In genomic region chr7:141460001-141460390, GRCm38 (mm10) we compare ENCODE assay signal across 18 mouse cellular contexts. TPM values are rescaled to one million over a fixed set of nuclear protein-coding genes. Genes with fewer than 3 reads are reported as not detected.
DNase-seq lines count a peak whose midpoint lies in the region; TF ChIP-seq lines count a peak whose summit lies in the region.
"Had no signal": no experiment of that assay in that cellular context is flagged by ENCODE, and none has a peak within 500 bp of the region (broad histone marks: within the 10 kb centered on the region; RNA-seq: fewer than 3 reads in every experiment).

No protein-coding gene starts in this region.

- peaks cover 69% of the 10 kb centered on the region for H3K27me3 ChIP-seq in E14TG2a.4 (ENCODE audit: insufficient read depth, low read length)

- peaks cover 89% of the 10 kb centered on the region for H3K4me1 ChIP-seq in E14TG2a.4 (replicated peaks; ENCODE audit: low read depth, low read length)

- no peaks in the 10 kb centered on the region for H3K9me3 ChIP-seq in E14TG2a.4 (ENCODE audit: low read length)
- H3K9me3 ChIP-seq: forebrain, embryonic 15.5 days; heart, embryonic 13.5 days; limb, embryonic 12.5 days; midbrain, embryonic 13.5 days had no signal

- intact Hi-C loops in gastrocnemius, adult 2 months (cut with DNase I), result no loop called here
- intact Hi-C loops in gastrocnemius, postnatal 36 days (cut with DNase I), result no loop called here

- peak; percentile 2 for DNase-seq in adrenal gland, adult 2 months
- no peak for DNase-seq in adrenal gland, postnatal 4 days (ENCODE audit: low spot score in 2 of 2)
- peak; percentile 69 for DNase-seq in gastrocnemius, adult 2 months
- DNase-seq in gastrocnemius, postnatal 36 days, result no peak
- DNase-seq in kidney, postnatal 4 days, result peak; percentile 52 to 60
- DNase-seq in kidney, adult 8-10 months, result no peak
- no peak for DNase-seq in spleen, adult 18-20 months
- DNase-seq: right cerebral cortex, postnatal 4 days; thymus, adult 18-20 months had no signal

- TF ChIP-seq CTCF in gastrocnemius, adult 2 months (IDR thresholded peaks at IDR 0.05), result no peak
- no peak for TF ChIP-seq CTCF in E14TG2a.4 (conservative IDR thresholded peaks at IDR 0.05; ENCODE audit: low read length)

- peaks cover 17% of the 10 kb centered on the region for H3K36me3 ChIP-seq in E14TG2a.4 (ENCODE audit: insufficient read depth, low read length)

- H3K4me3 ChIP-seq in gastrocnemius, adult 2 months, result peak overlapping the region; percentile 81
- H3K4me3 ChIP-seq in E14TG2a.4 (replicated peaks; ENCODE audit: low read length), result peak overlapping the region; percentile 74
- H3K4me3 ChIP-seq: erythroblast, embryonic 14.5 days; forebrain, embryonic 15.5 days; heart, embryonic 13.5 days; limb, embryonic 12.5 days; midbrain, embryonic 13.5 days had no signal

- peak overlapping the region; percentile 94 for H3K27ac ChIP-seq in gastrocnemius, adult 2 months
- H3K27ac ChIP-seq: forebrain, embryonic 15.5 days; heart, embryonic 13.5 days; limb, embryonic 12.5 days; liver, embryonic 14.5 days; midbrain, embryonic 13.5 days had no signal

RNA-seq across cellular contexts. Expression of gene Cracr2b, which starts 0.9 kb away (rescaled TPM):
- total RNA-seq in adrenal gland, adult 2 months (2021), result 10 to 100 TPM; 10.3 to 12.4 TPM
- 42.0 and 54.5 TPM in 2 replicates for polyA plus RNA-seq in adrenal gland, adult 2 months (2012; rRNA removed)
- 10 to 100 TPM; 13.1 to 14.2 TPM for total RNA-seq in adrenal gland, postnatal 4 days (2021)
- 1 to 10 TPM; 6.1 to 6.3 TPM for total RNA-seq in gastrocnemius, adult 2 months (2021)
- 1 to 10 TPM; 6.3 to 7.4 TPM for total RNA-seq in gastrocnemius, postnatal 36 days (2021)
- total RNA-seq: common myeloid progenitor, adult 5-6 weeks had no signal
- polyA plus RNA-seq: CD4-positive, CD25-positive, alpha-beta regulatory T cell, adult 4 months had no signal

RNA-seq across cellular contexts. Expression of gene Pnpla2, which starts 5.0 kb away (rescaled TPM):
- 1,000 to 10,000 TPM in 1 of 2 experiments, 100 to 1,000 TPM in 1; 905 to 1,265 TPM for total RNA-seq in adrenal gland, adult 2 months (2021)
- polyA plus RNA-seq in adrenal gland, adult 2 months (2012; rRNA removed), result 1,146 and 1,725 TPM in 2 replicates
- 100 to 1,000 TPM; 173 to 205 TPM for total RNA-seq in adrenal gland, postnatal 4 days (2021)
- total RNA-seq in gastrocnemius, adult 2 months (2021), result 100 to 1,000 TPM; 345 to 348 TPM
- 100 to 1,000 TPM; 306 to 361 TPM for total RNA-seq in gastrocnemius, postnatal 36 days (2021)

RNA-seq across cellular contexts. Expression of gene Cd151, which starts 7.2 kb away (rescaled TPM):
- 100 to 1,000 TPM; 325 to 452 TPM for total RNA-seq in adrenal gland, adult 2 months (2021)
- polyA plus RNA-seq in adrenal gland, adult 2 months (2012; rRNA removed), result 899 and 918 TPM in 2 replicates
- total RNA-seq in adrenal gland, postnatal 4 days (2021), result 100 to 1,000 TPM; 209 to 215 TPM
- 10 to 100 TPM; 83.2 to 90.2 TPM for total RNA-seq in gastrocnemius, adult 2 months (2021)
- 10 to 100 TPM; 65.6 to 83.2 TPM for total RNA-seq in gastrocnemius, postnatal 36 days (2021)

RNA-seq across cellular contexts. Expression of gene Rplp2, which starts 12.8 kb away (rescaled TPM):
- 1,000 to 10,000 TPM in 1 of 2 experiments, 100 to 1,000 TPM in 1; 577 to 1,228 TPM for total RNA-seq in adrenal gland, adult 2 months (2021)
- 207 and 254 TPM in 2 replicates for polyA plus RNA-seq in adrenal gland, adult 2 months (2012; rRNA removed)
- 1,000 to 10,000 TPM; 1,329 to 1,362 TPM for total RNA-seq in adrenal gland, postnatal 4 days (2021)
- 100 to 1,000 TPM; 567 to 623 TPM for total RNA-seq in gastrocnemius, adult 2 months (2021)
- 100 to 1,000 TPM; 466 to 562 TPM for total RNA-seq in gastrocnemius, postnatal 36 days (2021)

RNA-seq across cellular contexts. Expression of gene Polr2l, which starts 14.9 kb away (rescaled TPM):
- total RNA-seq in adrenal gland, adult 2 months (2021), result 100 to 1,000 TPM in 1 of 2 experiments, 10 to 100 TPM in 1; 84.4 to 140 TPM
- 68.5 and 71.0 TPM in 2 replicates for polyA plus RNA-seq in adrenal gland, adult 2 months (2012; rRNA removed)
- 10 to 100 TPM; 57.7 to 61.2 TPM for total RNA-seq in adrenal gland, postnatal 4 days (2021)
- total RNA-seq in gastrocnemius, adult 2 months (2021), result 10 to 100 TPM; 55.5 to 58.8 TPM
- total RNA-seq in gastrocnemius, postnatal 36 days (2021), result 10 to 100 TPM; 53.1 to 58.7 TPM

Comparison
In these comparisons a context has a peak if more than half of its experiments do, and no peak if none do; other contexts are left out.
1. DNase-seq: peak in adrenal gland, adult 2 months (single experiment), gastrocnemius, adult 2 months (single experiment) and kidney, postnatal 4 days (2 of 2); none in adrenal gland, postnatal 4 days (0 of 2), gastrocnemius, postnatal 36 days (0 of 2), kidney, adult 8-10 months (0 of 2) and spleen, adult 18-20 months (0 of 2).